Mouse (Mus musculus) mammary gland, adult 2 months (tissue): ENCODE data around the gene Tmem63a. TPM values are rescaled to one million over a fixed set of nuclear protein-coding genes. Genes with fewer than 3 reads are reported as not detected.

ENCODE experiments used
- polyA plus RNA-seq: library from polyadenylated mRNA; depleted of rRNA; stranded (reverse); fragments of >200 nt; gene quantifications from 2 replicates; pipeline ENCODE4 v1.2.3, GENCODE M21; 2012; ENCODE audit warnings: low replicate concordance; rRNA removed

Tmem63a gene
- 49.6 and 58.5 TPM in 2 replicates for polyA plus RNA-seq

GRCm38 (mm10) chr1:180942166-180943031, at the start of gene Tmem63a:
Tmem63a (plus strand) TSS chr1:180942344.

GRCm38 (mm10) chr1:180892808-180893207, 49.3 kb upstream of the Tmem63a start, which contains the start of gene Lefty2:
Lefty2 (plus strand) TSS chr1:180893108.

GRCm38 (mm10) chr1:180904039-180904814, 37.9 kb upstream of the Tmem63a start, which contains the start of gene Pycr2:
Pycr2 (plus strand) TSS chr1:180904293.

GRCm38 (mm10) chr1:180934467-180935419, 7.4 kb upstream of the Tmem63a start, which contains the start of gene Lefty1:
Lefty1 (plus strand) TSS chr1:180935022.

GRCm38 (mm10) chr1:181020756-181021487, 78.8 kb downstream of the Tmem63a start, which contains the start of gene Ephx1:
Ephx1 (minus strand) TSS chr1:181020904.

Other genes with a start within 250 kb of the Tmem63a start
- gene Mixl1, start 245.3 kb upstream of the Tmem63a start, polyA plus RNA-seq = not detected in 2 replicates
- gene Acbd3, start 216.3 kb upstream of the Tmem63a start, polyA plus RNA-seq = 9.9 and 14.9 TPM in 2 replicates
- gene H3f3a, start 128.4 kb upstream of the Tmem63a start, polyA plus RNA-seq = 269 and 353 TPM in 2 replicates
- 6.9 and 13.5 TPM in 2 replicates for gene Sde2, start 91.2 kb upstream of the Tmem63a start, polyA plus RNA-seq
- gene Lefty2, start 49.2 kb upstream of the Tmem63a start, polyA plus RNA-seq = not detected in 2 replicates
- gene Pycr2, start 38.1 kb upstream of the Tmem63a start, polyA plus RNA-seq = 29.1 and 61.5 TPM in 2 replicates
- 5.2 and 15.7 TPM in 2 replicates for gene Lefty1, start 7.3 kb upstream of the Tmem63a start, polyA plus RNA-seq
- gene Ephx1, start 78.6 kb downstream of the Tmem63a start, polyA plus RNA-seq = 51.4 and 74.5 TPM in 2 replicates
- not detected in 2 replicates for gene 9130409I23Rik, start 108.9 kb downstream of the Tmem63a start, polyA plus RNA-seq
- gene Nvl, start 201.9 kb downstream of the Tmem63a start, polyA plus RNA-seq = 7.3 and 17.4 TPM in 2 replicates
- gene Cnih4, start 202.3 kb downstream of the Tmem63a start, polyA plus RNA-seq = 8.2 and 24.0 TPM in 2 replicates